Mouse (Mus musculus) c-Kit-positive CD71-positive TER-119-negative erythroid progenitor cells, embryonic 14.5 days (primary cell): ENCODE measurements around the gene Evc2.
A peak's percentile ranks its signal among the peaks of the same experiment; 100 is the strongest.

Experiments used
- DNase-seq: peaks from one replicate; pipeline ENCODE4 v3.0.0-alpha.2; 2013; ENCODE audit warnings: low read depth

Evc2 gene

DNA sequence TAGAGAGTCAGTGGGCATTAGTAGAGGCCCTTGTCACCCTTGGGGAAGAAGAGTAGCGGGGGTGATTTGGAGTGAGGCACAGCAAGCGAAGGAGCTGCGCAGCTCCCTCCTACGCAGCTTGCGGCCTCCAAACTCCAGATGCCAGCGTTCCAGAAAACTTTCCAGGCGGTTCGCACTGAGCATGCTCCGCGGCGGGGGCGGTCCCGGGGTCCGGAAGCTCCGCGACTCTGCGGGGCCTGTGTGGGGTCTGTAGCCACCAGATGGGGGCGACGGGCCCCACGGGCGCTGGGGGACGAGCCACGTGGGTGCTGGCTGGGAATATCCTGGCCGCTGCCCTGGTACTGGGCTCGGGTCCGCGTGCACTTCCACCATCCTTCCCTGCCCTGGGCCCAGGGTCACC lies at the start of gene Evc2:
Gene Evc2, plus strand, starts transcription at position 212 of the 400 bp plus-strand sequence.
- no peak for DNase-seq

DNA sequence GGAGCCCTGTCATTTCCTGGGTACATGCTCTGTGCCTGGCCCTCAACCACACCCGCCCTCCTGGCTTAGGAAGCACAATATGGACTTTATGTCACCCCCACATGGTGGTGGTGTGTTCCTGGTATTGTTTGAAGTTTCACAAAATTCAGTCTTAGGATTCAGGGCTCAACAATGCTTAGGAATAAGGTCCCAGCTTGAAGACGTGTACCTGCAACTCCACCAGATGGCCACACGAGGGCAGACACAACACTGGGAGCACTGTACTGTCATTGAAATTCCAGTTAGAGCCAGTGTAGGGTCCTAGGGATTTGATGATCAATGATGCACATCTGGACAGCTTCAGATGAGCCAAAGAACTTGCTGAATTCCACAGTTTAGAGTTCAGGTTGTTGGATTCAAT lies 49.1 kb upstream of the Evc2 start:
- DNase-seq: peak; percentile 15

DNA sequence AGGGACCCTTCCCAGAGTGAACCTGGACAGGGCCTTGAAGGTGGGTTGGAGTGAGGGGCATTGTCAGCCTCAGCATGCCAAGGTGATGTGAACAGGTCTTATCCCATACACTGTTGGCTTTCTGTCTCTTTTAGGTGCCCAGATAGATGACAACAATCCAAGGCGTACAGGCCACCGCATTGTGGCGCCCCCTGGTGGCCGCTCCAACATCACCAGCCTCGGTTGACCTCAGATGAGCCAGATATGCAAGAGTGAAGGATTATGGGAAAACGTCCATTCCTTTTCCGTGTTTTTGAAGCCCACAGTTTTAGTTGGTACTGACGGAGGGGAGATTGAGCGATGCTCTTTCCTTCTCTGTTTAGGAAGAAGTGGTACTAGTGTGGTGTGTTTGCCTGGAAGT lies 47.3 kb upstream of the Evc2 start:
- no peak for DNase-seq

DNA sequence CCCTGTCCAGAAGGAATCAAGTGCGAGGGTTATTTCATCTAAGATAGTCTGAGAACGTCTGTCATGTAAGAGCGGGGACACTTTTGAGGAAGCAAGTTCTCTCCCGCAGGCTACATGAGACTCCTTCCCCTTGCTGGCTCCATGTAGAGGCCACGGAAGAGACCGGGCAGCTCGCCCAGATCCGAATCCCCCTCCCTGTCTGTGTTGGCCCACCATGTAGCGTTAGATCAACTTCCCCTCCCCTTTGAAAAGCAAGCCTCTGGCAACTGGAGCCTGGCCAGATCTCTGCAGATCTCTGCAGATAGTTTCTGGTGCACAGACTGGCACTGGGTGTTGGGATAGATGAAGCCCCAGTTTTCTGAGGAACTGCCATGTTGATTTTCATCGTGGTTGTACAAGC lies 41.6 kb upstream of the Evc2 start:
- DNase-seq: no peak

DNA sequence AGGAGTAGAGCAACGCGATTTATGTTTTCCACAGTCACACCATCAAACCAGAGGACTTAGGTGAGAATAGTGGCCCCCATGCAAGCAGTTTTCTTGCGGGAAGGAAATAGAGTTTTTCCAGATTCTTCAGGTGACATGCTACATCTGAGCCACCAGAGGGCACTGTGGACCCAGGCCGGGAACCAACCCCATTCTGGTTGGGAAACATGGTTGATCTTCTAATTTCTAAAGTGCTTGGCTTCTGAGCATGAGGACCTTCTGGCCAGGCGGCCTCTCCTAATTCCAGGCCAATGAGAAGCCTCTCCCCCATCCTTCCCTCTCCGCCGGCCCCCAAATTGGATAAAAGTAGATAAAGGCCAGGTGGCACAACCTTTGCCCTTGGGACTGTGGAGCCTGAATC lies 39.9 kb upstream of the Evc2 start:
- peak; percentile 6 for DNase-seq

DNA sequence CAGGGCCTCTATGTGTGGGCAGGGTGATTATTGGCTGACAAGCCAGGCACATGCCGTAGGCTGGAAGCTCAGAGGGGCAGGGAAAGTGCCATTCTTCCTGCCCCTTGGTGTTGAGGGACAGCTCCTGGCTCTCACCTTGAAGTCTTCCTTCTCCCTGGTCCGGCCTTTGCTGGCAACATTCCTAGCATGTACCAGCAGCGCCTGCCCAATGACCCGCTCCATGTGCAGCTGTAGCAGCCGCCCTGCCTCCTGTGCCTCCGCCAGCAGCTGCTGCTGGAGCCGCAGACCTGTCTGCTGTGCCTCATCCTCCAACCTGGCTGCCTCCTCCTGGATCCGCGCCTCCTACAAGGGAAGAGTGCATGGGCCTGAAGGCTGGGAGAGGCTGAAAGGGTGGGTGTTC lies 28.3 kb upstream of the Evc2 start:
- DNase-seq: no peak

DNA sequence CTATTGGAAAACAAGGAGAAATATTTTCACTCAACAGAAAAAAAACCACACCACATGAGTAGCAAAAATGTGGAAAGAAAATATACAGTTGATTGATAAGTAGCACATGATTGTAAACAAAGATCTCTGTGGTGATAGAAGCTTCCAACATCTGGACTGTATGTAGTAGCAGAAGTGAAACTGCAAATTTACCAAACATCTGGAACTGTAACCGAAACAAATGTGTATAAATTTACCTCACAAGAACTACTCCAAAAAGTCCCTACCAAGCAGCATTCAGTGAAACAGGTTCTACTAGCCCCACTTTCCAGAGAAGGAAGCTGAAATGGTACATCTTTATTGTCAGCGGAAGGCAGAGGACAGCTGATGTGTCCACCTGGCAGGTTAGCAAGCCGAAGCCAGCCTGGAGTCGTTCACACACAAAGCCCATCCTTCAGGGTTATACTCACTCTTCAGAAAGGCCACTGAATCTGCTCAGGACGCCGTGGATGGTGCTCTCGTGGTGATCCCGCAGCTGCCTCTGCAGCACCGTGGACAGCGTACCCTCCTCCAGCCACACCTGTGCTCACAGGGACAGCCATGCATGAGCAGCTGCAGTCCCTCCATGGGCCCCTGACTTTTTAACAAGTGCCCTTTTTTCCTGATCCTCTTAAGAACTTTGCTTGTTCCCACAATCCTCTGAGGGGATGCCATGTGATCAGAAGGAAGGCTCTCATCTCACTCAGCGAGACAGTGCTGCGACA lies 25.1 kb upstream of the Evc2 start:
- no peak for DNase-seq

DNA sequence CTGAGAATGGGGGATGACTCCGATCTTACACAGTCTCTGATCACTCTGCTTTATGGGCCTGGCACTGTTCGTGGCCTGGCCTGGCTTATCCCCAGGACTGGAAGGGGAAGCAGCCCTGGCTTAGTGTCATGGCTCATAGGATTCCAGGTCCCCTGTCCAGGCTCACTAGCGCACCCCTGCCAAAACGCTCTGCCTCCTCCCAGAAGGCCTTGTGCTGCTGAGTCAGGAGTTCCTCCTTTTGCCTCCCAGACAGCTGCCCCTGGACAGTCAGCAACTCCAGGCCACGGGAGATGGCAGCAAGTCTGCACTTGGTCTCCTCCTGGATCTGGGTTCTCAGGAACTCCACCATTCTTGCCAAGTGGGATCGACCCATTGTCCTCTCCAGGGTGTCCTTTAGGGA lies 19.6 kb upstream of the Evc2 start:
- no peak for DNase-seq

DNA sequence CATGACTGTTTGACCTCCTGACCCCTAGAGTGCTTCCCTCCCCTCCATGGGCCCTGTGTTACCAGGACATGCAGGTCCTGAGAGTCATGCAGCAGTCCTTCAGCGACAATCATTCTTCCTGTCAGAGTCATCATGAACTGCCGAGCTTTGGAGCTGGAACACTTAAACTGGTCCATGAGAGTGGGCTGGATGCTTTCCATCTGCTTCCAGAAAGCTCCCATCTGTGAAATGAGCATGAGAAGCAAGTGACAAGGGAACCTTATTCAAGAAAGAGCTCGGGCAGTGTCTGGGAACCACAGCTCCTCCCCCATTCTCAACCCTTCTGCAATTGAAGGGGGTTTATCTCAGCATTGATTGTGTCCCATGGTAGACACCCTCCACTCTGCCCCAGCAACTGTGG lies 18.1 kb upstream of the Evc2 start:
- DNase-seq: no peak

DNA sequence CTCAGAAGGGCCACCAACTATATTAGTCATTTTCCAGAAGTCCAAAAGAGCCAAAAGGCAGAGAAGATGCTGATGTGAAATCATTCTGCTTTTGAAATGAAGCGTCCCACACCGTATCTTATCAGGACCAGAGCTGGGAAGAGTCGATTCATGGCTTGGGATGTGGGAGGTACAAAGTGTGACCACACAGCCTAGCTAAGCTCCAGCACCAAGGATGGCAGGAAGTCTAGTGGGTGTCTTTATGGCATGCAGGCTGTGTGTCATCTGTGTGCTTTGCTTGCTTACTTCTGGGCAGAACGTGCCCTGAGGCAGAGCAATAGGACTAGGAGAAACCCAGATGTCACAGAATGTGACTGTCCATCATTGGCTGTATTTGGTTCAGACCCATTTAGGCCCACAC lies 17.5 kb upstream of the Evc2 start:
- no peak for DNase-seq

DNA sequence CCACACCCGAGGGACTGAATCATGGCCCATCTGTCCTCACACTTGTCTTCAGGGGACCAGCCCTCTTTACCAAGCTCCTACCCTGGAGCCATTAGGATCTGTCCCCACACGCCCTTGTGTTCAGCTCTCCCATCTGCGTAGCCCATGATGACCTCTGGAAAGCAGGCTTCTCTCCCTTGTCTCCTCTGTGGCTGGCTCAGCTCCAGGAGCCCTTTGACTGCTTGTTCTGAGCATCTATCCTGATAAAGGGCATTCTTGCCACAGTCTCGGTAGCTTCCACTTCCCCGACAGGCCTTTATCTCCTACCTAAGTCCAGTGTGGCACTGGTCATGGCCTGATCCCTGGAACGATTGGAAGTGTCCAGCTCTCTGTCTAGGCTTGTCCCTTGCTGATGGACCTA lies 11.6 kb upstream of the Evc2 start:
- no peak for DNase-seq

DNA sequence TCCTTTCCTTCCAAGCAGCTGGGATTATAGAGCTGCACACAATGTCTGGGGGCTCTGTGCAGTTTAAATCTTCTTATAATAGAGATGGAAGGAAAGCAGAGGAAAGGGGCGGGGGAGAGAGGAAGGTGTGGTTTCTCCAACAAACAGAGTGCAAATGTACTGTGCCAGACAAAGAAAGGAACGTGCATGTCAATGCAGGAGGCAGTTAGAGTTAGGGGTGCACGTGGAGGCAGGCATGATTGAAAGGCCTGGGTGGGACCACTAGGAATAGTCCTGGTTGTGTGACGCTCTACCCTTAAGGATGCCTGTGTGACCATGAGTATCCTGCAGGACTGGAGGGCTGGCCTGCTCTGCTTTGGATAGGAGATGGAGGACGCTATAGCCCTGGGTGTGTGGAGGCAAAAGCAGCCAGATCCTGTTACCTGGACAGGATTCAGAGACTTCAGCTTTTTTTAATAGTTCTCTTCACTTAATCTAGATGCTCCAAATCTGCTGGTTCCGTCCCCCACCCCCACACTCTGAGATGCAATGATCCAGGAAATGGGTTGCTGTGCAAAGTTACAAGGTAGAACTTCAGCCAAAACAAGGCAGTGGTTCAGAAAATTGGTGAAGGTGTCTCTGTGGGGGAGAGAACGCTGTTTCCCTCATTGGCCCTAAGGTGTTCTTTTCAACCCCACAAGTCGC lies 7.7 kb upstream of the Evc2 start:
- DNase-seq: no peak

DNA sequence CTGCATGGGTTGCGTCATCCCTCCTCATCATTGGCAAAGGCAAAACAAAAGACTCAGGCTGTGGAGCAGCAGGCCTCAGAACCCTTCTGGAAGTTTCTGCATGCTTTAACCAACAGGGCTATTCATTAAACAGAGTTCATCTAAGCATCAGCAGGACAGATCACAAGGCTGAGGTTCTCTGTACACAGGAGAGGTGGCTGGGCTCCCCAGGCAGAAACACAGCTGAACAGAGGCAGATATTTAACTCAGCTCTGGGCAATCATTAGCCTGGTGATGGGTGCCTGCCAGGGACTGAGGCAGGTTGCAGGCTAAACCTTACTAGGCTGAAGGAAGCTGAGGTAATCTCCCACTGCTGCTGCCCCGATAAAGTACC lies 7.2 kb upstream of the Evc2 start:
- DNase-seq: no peak

DNA sequence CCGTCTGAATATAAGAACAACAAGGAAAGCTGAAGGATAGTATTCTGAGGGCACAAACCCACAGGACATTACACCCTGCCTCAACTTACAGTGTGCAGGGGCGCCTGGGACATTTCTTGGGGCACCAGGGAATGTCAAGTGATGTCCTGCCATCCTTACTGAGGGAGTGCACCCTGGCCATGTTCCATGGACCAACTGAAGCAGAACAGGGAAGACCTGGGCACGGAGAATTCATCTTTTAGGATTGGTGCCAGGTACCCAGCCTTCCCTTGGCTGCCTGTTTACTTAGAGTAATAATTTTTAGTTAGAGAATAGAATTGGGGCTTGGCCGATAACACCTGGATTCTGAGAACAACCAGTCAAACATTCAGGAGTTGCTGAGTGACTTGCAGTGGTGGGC lies 6.2 kb upstream of the Evc2 start:
- DNase-seq: no peak

DNA sequence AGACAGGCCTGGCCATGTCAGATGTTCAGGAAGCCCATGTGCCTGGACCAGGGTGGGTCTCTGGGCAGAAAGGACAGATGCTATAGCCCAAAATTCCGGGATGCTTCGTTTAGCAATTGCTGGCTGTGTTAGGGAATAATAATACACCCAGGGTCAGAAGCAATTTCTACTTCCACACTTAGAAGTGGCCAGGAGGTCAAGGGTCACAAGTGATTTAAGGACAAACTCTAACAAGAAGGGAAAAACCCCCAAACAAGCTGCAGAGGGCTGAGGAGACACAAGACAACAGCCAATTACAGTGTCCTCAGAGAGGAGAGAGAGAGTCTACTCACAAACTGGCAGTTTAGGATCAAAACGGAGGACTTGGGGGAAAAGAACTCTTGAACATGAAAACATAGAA lies 3.2 kb upstream of the Evc2 start:
- no peak for DNase-seq

DNA sequence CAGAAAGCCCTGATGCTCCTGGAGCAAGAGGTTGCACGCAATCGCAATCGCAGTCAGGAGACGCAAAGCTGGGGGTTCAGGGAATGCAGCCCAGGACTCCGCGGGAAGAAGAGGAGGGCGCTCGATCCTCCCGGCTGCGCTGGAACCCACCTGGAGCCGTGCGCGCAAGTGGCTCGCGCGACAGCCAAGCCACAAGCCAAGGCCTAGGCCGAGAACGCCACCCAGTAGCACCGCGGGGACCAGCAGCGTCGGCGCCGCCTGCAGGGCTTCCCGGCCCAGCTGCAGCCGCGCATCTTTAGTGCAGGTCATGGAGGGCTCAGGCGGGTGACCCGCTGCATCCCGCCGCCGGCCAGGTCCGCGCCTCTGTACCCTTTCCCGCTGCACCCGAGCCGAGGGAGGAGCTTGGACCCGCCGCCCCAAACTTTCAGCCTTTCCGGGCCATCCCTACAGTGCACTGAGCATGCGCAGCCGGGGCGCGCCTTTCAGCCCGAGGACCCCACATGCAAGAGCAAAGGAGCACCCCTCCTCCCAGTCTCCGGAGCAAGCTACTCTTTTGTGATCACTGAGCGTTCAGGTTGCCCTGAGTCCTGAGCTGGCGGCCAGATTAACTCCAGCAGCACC lies 1.7 kb upstream of the Evc2 start, which contains the start of gene Evc:
Gene Evc, minus strand, starts transcription at position 410 of the 621 bp plus-strand sequence.
- no peak for DNase-seq

DNA sequence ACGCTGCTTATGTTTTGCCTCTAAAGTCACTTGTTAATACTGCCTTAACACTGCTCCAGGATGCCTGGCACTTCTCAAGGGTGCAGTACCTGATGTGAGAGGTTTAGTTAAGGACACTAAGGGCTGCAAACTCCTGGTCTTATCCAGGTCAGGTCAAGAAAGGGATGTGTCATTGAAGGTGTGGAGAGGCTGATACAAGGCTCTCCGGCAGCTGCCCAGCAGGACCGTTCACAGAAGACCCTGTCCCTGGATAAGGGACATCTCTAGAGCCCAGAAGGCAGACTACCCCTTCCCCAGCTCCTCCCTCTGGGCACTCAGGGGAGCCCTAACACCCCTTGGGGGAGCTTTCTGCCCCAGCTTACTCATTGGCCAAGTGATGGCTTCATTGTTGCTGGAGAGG lies 603 bp upstream of the Evc2 start:
- DNase-seq: no peak

DNA sequence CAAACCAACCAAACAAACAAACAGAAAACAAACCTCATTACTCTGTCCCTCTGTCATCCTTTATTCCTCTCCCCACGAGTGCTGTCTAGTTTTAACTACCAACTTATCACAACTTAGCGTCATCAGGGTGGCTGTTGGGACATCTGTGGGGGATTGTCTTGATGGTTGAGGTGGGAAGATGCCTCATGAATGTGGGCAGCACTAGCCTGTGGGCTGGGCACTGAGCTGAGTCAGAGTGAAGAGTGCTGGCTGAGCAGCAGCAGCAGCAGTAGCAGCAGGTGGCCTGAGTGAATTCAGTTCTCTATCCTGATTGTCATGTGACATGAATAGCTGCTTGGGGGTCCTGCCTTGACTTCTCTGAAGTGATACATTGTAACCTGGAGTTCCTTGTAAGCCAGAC lies 5.7 kb downstream of the Evc2 start:
- no peak for DNase-seq

DNA sequence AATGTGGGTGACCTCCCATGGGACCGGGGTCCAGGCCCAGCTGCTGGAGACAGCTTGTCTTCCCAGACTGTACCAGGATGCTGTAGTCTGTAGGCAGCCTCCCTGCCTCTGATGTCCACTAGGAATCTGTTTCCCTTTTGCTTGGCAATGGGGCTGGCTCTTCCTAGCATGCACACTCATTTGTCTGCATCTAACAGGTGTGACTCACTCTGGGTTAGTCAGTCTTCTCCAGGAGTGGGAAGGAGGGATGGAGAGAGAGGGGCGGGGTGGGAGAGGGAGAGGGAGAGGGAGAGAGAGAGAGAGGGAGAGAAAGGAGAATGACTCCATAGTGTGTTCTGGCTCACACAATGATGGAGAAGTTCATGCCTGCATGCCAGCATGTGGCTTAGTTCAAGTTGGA lies 13.5 kb downstream of the Evc2 start:
- DNase-seq: no peak

DNA sequence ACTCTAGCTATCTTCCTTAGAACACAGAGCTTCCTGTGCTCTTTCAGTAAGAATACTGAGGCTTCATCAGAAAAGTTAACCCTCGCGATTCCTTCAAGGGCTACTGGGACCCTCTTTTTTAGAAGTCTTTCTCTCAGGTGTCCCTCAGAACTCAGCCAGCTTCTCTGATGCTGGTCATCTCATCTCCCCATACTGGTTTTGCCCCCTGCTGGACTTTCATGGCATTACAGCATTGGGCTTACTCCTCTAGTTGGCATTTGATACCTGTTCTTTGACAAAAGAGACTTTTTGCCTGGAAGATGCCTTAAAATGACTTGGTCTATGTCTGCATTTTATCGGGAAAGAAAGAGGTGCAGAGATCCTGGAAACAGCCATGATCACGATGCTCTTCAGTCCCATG lies 16.1 kb downstream of the Evc2 start:
- peak; percentile 28 for DNase-seq

DNA sequence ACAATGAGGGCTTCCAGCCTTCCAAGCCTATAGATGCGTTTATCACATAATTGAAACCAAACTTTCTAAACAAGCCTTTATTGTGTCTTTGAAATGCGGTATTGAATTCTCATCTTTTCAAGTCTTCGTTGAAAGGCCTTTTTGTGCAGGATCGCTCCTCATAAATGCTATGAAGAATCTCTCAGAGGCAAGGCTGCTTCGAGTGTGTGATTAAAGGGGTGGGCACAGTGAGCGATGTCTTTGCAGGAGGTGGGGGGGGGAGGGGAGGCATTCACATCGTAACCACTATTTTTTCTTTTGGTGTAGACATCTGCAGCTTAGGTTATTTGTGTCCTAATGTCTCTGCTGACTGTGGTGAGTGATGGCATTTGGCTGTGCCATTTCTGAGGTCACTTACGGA lies 17.7 kb downstream of the Evc2 start:
- DNase-seq: no peak

DNA sequence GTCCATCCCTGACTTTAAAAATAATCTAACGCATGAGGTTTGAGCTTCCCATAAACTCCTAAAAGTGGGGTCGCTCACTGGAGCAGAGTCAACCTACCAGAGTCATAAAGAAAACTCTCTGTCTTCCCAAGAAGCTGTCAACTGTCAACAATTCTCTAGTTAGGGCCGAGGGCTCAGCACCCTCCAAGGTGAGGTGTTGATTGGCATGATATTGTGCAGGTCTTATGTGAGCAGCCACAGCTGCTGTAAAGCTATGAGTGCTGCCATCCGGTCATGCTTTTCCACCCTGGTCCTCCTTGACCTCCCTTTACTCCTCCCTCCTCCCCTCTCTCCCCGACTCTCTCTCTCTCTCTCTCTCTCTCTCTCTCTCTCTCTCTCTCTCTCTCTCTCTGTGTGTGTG lies 24.3 kb downstream of the Evc2 start:
- no peak for DNase-seq

DNA sequence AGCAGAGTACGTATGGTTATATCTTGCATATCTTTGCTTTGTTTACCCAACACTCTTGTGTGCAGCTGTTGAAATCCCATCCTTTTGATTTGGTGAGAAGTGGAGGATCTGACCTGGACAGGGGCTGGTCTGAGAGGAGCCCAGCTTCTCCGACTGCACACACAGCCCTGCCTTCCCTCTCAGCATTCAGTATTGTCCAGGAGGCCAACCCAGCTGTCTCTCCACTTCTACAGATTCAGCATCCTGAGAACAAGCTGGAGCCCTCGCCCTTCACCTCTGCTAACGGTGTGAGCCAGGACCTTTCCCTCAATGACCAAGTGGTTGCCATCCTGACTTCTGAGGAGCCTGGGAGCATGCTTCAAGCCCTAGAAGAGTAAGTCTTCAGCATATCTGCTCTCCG lies 25.0 kb downstream of the Evc2 start:
- no peak for DNase-seq

DNA sequence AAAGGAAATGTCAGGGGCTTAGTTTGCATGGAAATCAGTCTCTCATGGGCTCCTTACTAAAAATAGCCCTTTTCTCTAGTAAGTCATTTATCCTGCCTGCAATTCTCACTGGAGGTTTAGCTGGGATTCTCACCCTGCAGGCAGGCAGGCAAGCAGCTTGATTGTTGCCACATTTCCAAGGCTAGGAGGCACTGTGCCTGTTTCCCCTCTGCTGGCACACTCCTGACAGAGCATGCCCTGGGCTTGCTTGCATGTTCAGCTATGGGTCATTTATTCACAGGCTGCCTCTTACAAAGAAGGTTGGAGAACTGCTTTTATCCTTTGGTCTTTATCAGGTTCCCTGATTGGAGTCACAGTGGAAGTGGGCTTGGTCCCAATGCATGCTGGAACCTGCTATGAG lies 27.5 kb downstream of the Evc2 start:
- no peak for DNase-seq
